Mouse (Mus musculus) mesoderm, embryonic 11.5 days (tissue): ENCODE data around the gene Vwa7.

Experiments
- DNase-seq: peaks from one replicate; pipeline ENCODE4 v3.0.0-alpha.2; 2012; ENCODE audit warnings: low read depth, low spot score

The Vwa7 gene

GRCm38 (mm10) chr17:35064378-35064877 is 48.0 kb downstream of the Vwa7 start:
- DNase-seq, result no peak

- peak; percentile 59 for DNase-seq
Measured at GRCm38 (mm10) chr17:35064951-35065947, 48.9 kb downstream of the Vwa7 start, which contains the start of gene Ly6g6c. Ly6g6c (plus strand) TSS chr17:35065388.

- DNase-seq, result no peak
Measured at GRCm38 (mm10) chr17:35066084-35066483, 49.7 kb downstream of the Vwa7 start, which contains the start of gene Mpig6b. Mpig6b (minus strand) TSS chr17:35066184.

- DNase-seq, result no peak
Measured at GRCm38 (mm10) chr17:35068213-35068914, 52.0 kb downstream of the Vwa7 start.

GRCm38 (mm10) chr17:35070556-35071229 is 54.3 kb downstream of the Vwa7 start:
- no peak for DNase-seq

- no peak for DNase-seq
Measured at GRCm38 (mm10) chr17:35071454-35071853, 55.1 kb downstream of the Vwa7 start.

- DNase-seq, result no peak
Measured at GRCm38 (mm10) chr17:35074097-35074496, 57.7 kb downstream of the Vwa7 start.
